Mouse (Mus musculus): ENCODE measurements around the gene Capns1. TPM values are rescaled to one million over a fixed set of nuclear protein-coding genes. Genes with fewer than 3 reads are reported as not detected.

The Capns1 gene
- polyA plus RNA-seq, 1 experiment, result 622 TPM

GRCm38 (mm10) chr7:30168914-30169582, 29.6 kb downstream of the Capns1 start:
- Histone ChIP-seq H3ac (ENCODE audit: control insufficient read depth, insufficient read length) (peak overlapping the region; percentile 70), H3K36me3 (ENCODE audit: control insufficient read depth, insufficient read depth) (peaks cover 13% of the 10 kb centered on the region), H3K27me3 (ENCODE audit: control insufficient read depth, insufficient read depth, insufficient read length) (no peaks in the 10 kb centered on the region), H3K79me2 (ENCODE audit: control insufficient read depth, insufficient read depth) (peaks cover 54% of the 10 kb centered on the region), H3K4me3 (peak overlapping the region; percentile 72), H3K4me2 (ENCODE audit: low read depth) (peak overlapping the region; percentile 71)
- TF ChIP-seq USF1 (IDR thresholded peaks at IDR 0.05; ENCODE audit: low read depth), result no peak
- no peak for TF ChIP-seq POLR2AphosphoS2 (IDR thresholded peaks at IDR 0.05; ENCODE audit: insufficient read length, low read depth)
- no peak for TF ChIP-seq MYOD1 (IDR thresholded peaks at IDR 0.05; ENCODE audit: control insufficient read depth in 1 of 3, insufficient read length in 2 of 3, low read depth in 2 of 3)
- TF ChIP-seq MYOG (IDR thresholded peaks at IDR 0.05; ENCODE audit: control insufficient read depth in 1 of 3, insufficient read depth in 1 of 3, insufficient read length in 2 of 3, low read depth in 2 of 3), result no peak
- no peak for TF ChIP-seq E2F4 (IDR thresholded peaks at IDR 0.05; ENCODE audit: insufficient read depth)
- no peak for TF ChIP-seq TCF3 (IDR thresholded peaks at IDR 0.05; ENCODE audit: insufficient read length, low read depth)
- no peak for TF ChIP-seq REST (IDR thresholded peaks at IDR 0.05; ENCODE audit: insufficient read depth, insufficient read length)

GRCm38 (mm10) chr7:30164745-30165144, 33.9 kb downstream of the Capns1 start:
- peaks cover 52% of the 10 kb centered on the region for H3K36me3 ChIP-seq (ENCODE audit: control insufficient read depth, insufficient read depth)
- no peak overlapping the region for H3K4me2 ChIP-seq (ENCODE audit: low read depth)
- TF ChIP-seq SRF (IDR thresholded peaks at IDR 0.05; ENCODE audit: control insufficient read depth, insufficient read length, low read depth) (no peak), TCF3 (IDR thresholded peaks at IDR 0.05; ENCODE audit: insufficient read length, low read depth) (no peak), CEBPB (IDR thresholded peaks at IDR 0.05; ENCODE audit: insufficient read depth, poor library complexity, severe bottlenecking) (no peak), MYOD1 (IDR thresholded peaks at IDR 0.05; ENCODE audit: control insufficient read depth in 1 of 3, insufficient read length in 2 of 3, low read depth in 2 of 3) (no peak), POLR2A (IDR thresholded peaks at IDR 0.05; ENCODE audit: insufficient read length, low read depth) (no peak), TCF12 (IDR thresholded peaks at IDR 0.05; ENCODE audit: insufficient read depth, poor library complexity, severe bottlenecking) (no peak), E2F4 (IDR thresholded peaks at IDR 0.05; ENCODE audit: insufficient read depth) (no peak), REST (IDR thresholded peaks at IDR 0.05; ENCODE audit: insufficient read depth, insufficient read length) (no peak), USF1 (IDR thresholded peaks at IDR 0.05; ENCODE audit: low read depth) (no peak), POLR2AphosphoS2 (IDR thresholded peaks at IDR 0.05; ENCODE audit: insufficient read length, low read depth) (no peak), MYOG (IDR thresholded peaks at IDR 0.05; ENCODE audit: control insufficient read depth in 1 of 3, insufficient read depth in 1 of 3, insufficient read length in 2 of 3, low read depth in 2 of 3) (no peak)
- H3K27me3 ChIP-seq (ENCODE audit: control insufficient read depth, insufficient read depth, insufficient read length), result no peaks in the 10 kb centered on the region
- no peak overlapping the region for H3ac ChIP-seq (ENCODE audit: control insufficient read depth, insufficient read length)
- H3K4me3 ChIP-seq, result no peak overlapping the region
- H3K79me2 ChIP-seq (ENCODE audit: control insufficient read depth, insufficient read depth), result peaks cover 76% of the 10 kb centered on the region

GRCm38 (mm10) chr7:30163113-30163512, 35.5 kb downstream of the Capns1 start:
- Histone ChIP-seq H3ac (ENCODE audit: control insufficient read depth, insufficient read length) (no peak overlapping the region), H3K4me2 (ENCODE audit: low read depth) (no peak overlapping the region), H3K36me3 (ENCODE audit: control insufficient read depth, insufficient read depth) (peaks cover 67% of the 10 kb centered on the region), H3K27me3 (ENCODE audit: control insufficient read depth, insufficient read depth, insufficient read length) (no peaks in the 10 kb centered on the region), H3K79me2 (ENCODE audit: control insufficient read depth, insufficient read depth) (peaks cover 67% of the 10 kb centered on the region), H3K4me3 (no peak overlapping the region)
- no peak for TF ChIP-seq POLR2A (IDR thresholded peaks at IDR 0.05; ENCODE audit: insufficient read length, low read depth)
- no peak for TF ChIP-seq CEBPB (IDR thresholded peaks at IDR 0.05; ENCODE audit: insufficient read depth, poor library complexity, severe bottlenecking)

DNA sequence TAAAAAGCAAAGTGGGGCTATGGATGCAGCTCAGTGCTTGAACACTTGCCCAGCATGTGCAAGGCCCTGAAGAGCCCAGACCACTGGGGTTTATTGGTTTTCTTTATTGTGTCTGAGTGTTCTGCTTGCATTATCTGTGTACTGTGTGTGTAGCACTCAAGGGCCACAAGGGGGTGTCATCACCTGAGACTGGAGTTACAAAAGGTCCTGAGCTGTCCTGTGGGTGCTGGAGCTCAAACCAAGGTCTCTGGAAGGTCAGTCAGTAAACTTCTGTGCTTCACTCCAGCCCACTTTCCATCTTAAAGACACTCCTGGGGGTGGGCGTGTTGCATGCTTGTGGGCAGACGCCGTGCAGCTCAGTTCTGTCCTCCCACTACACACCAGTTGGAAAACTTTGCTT, 43.1 kb downstream of the Capns1 start:
- Histone ChIP-seq H3K27me3 (ENCODE audit: control insufficient read depth, insufficient read depth, insufficient read length) (no peaks in the 10 kb centered on the region), H3K79me2 (ENCODE audit: control insufficient read depth, insufficient read depth) (peaks cover 5% of the 10 kb centered on the region), H3K4me2 (ENCODE audit: low read depth) (no peak overlapping the region), H3K36me3 (ENCODE audit: control insufficient read depth, insufficient read depth) (peaks cover 26% of the 10 kb centered on the region), H3K4me3 (no peak overlapping the region), H3ac (ENCODE audit: control insufficient read depth, insufficient read length) (no peak overlapping the region)
- TF ChIP-seq MYOD1 (IDR thresholded peaks at IDR 0.05; ENCODE audit: control insufficient read depth in 1 of 3, insufficient read length in 2 of 3, low read depth in 2 of 3), result no peak
- no peak for TF ChIP-seq MAX (IDR thresholded peaks at IDR 0.05; ENCODE audit: low read depth)
- no peak for TF ChIP-seq POLR2AphosphoS2 (IDR thresholded peaks at IDR 0.05; ENCODE audit: insufficient read length, low read depth)
- TF ChIP-seq MYOG (IDR thresholded peaks at IDR 0.05; ENCODE audit: control insufficient read depth in 1 of 3, insufficient read depth in 1 of 3, insufficient read length in 2 of 3, low read depth in 2 of 3), result no peak
- no peak for TF ChIP-seq TCF12 (IDR thresholded peaks at IDR 0.05; ENCODE audit: insufficient read depth, poor library complexity, severe bottlenecking)

GRCm38 (mm10) chr7:30154040-30154439, 44.6 kb downstream of the Capns1 start:
- H3K36me3 ChIP-seq (ENCODE audit: control insufficient read depth, insufficient read depth), result peaks cover 14% of the 10 kb centered on the region
- H3ac ChIP-seq (ENCODE audit: control insufficient read depth, insufficient read length), result no peak overlapping the region

More at GRCm38 (mm10) chr7:30154040-30154439, 44.6 kb downstream of the Capns1 start:
- Histone ChIP-seq H3K4me2 (ENCODE audit: low read depth) (no peak overlapping the region), H3K27me3 (ENCODE audit: control insufficient read depth, insufficient read depth, insufficient read length) (no peaks in the 10 kb centered on the region), H3K79me2 (ENCODE audit: control insufficient read depth, insufficient read depth) (no peaks in the 10 kb centered on the region), H3K4me3 (no peak overlapping the region)
- TF ChIP-seq TCF3 (IDR thresholded peaks at IDR 0.05; ENCODE audit: insufficient read length, low read depth), result no peak
- TF ChIP-seq REST (IDR thresholded peaks at IDR 0.05; ENCODE audit: insufficient read depth, insufficient read length), result no peak
- no peak for TF ChIP-seq MAX (IDR thresholded peaks at IDR 0.05; ENCODE audit: low read depth)
